Mouse (Mus musculus) v-Abl transformed pro-B cells (cell line): Measurements from ENCODE around the gene Rps5.
"Not testable (repeated sequence)": the region's sequence is repeated elsewhere in the genome, so short reads cannot be mapped to it uniquely, and the experiment has no call there.

Experiments used
- in situ Hi-C, 2 experiments: fragments of 400-800 bp; cut with MboI; formaldehyde crosslinking; loops; one replicate each; pipeline ENCODE4 v1.15.1; 2025; ENCODE audit not compliant: unreplicated experiment in 2 of 2

Rps5 gene

DNA sequence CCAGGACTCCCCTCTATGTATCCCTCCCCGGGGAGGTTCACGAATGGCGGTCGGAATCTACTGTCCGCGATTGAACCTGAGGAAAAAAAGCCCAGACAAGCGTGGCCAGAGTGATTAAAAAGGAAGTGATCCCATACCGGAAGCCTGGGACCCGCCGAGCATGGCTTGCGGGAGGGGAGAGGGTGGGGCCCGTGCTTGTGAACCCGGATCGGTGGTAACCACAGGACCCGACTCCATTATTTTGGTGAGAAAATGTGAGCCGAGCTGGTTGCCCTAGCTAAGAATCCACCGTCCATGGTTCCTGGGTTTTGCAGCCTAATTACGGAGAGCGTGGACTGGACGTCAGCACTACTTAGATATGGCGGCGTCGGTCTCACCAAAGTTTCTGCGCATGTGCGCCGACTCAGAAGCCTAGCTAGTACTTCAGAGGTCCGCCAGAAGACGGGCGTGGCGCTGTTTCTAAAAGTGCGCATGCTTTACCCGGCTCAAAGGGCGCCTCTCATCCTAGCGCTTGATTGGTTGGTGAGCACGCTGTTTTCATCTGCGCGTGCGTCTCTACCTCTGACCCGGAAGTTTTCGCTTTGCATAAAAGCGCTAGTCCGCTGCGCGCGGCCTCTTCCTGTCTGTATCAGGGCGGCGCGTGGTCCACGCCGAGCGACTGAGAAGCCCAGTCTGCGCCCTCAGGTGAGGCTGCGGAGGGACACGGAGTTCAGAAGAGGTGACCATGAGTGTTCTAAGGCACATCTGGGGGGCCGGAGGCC lies at the start of gene Rps5:
Gene Rps5, plus strand, starts transcription at position 586 of the 761 bp plus-strand sequence.
- in situ Hi-C loops: no loop called here

DNA sequence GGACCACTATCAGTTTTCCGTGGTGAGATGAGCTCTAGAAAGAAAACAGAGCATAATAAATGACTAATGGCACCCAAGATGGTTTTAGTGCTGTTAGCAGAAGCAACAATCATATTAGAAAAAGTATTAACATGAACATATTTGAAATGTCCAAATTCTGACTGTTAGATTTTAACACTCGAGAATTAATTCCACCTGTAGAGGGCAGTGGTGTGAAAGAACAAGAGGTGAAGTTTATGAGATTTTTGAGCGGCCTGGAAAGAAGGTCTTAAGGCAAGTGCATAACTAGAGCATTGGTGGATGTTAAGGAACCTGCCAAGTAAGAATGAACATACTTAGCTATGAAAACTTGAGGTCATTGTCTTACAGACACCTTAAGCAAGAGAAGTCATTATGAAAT lies 47.8 kb upstream of the Rps5 start:
- in situ Hi-C loops: no loop called here

DNA sequence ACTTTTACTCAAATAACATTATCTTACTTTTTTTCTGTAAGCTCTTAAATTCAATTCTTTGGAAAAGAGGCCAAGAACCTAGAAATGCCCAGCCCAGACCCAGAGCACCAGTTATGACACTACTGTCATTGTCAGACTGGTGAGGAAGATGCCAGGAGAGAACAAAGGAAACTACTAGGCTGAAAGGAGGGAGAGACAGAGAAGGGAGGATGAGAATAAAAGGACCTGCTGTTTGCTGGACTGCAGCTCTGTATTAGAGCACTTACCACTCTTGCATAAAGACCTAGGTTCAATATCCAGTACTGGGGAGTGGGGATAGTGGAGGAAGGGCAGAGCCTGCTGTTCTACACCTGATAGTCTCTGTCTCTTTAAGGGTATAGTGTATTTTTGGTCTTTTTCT lies 42.1 kb upstream of the Rps5 start:
- in situ Hi-C loops: loop anchor here in 1 of 2 experiments (10.0 kb wide), 1 partner anchor 395 kb away; no protein-coding TSS in a partner anchor

- in situ Hi-C loops: loop anchor here in 1 of 2 experiments (10.0 kb wide), 1 partner anchor 396 kb away; no protein-coding TSS in a partner anchor
Measured at GRCm38 (mm10) chr7:12880497-12880896, 41.6 kb upstream of the Rps5 start.

DNA sequence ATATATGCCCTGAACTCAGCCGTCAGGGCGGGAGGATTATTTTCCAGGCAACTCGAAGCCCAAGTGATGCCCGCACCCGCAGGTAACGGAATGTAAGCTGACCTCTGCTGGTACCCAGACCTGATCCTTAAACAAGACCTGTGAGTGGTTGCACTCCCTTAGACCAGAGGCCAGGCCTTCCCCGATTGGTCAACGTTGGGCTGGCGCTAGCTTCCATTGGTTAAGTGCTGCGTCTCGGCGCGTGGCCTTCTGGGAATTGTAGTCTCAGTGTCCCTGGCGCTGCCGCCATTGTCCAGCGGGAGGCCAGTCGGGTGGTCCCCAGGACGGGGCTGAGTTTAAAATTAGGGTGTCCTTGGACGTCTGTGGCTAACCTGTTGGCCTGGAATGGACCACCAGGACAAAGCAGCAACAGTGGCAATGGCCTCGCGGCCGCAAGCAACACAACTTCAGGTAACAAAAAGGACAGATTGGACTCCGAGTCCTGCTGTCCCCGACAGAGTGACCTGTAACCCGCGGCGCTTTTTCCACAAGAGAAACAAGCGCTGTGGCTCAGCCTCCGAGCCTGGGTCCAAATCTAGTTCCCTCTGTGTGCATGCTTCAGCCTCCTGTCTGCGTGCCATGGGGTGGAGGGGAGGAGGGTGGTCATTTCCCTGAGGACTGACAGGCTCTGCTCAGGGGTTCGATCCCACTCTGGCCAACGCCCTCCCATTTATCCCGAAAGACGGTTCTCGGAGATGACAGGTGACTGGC lies 41.0 kb upstream of the Rps5 start, which contains the start of gene Zfp128:
Gene Zfp128, plus strand, starts transcription at position 267 of the 750 bp plus-strand sequence.
- in situ Hi-C loops: loop anchor here in 1 of 2 experiments (10.0 kb wide), 1 partner anchor 396 kb away; no protein-coding TSS in a partner anchor

DNA sequence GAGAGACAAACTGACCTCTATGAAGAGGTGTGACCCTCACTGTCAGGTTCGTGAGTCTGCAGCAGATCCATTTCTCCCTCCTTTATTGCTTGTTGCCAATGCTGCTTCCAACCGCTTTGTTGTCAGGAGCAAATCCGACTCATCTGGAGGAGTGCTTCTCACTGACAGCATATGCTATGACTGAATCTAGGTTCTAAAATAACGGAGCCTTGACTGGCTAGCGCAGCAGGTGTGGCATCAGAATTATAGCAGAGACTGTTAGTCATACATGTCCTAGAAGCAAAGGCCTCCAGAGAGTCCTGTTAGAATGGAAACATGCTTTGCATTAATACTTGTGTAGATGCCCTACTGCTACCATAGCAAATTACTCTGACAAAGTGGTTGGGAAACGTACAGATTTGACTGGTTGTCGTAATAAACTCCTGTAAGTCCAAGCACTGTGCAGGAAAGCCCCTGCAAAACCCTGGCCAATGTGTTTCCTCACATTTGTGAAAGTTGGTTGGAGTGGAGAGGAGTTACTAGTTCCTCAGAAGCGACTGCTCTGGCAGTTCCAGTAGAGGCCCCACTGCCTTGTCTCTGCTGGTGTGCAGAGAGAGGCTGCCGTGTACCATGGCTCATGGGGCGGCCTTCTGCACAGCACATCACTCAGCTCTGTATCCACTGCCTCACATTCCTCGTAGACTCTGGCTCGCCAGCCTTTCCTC lies 35.4 kb upstream of the Rps5 start:
- in situ Hi-C loops: loop anchor here in 1 of 2 experiments (10.0 kb wide), 1 partner anchor 402 kb away; no protein-coding TSS in a partner anchor

DNA sequence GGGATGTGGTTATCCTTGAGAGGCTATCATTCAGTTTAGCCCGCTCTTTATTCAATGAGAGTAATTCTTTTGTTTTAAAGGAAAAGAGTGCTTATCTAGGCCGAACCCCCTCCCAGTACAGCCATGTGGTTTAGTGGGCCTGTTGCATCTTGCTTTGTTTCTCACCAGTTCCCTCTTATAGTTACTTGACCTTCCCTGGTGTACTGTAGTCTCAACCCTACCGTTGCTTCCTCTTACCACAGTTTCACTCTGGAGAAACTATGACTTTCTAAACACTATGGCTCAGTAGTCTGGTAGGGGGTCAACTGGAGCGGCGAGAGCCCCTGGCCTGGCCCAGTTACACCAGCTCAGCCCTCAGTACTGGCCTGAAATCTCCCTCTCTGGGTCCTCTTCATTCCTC lies 34.5 kb upstream of the Rps5 start:
- in situ Hi-C loops: loop anchor here in 1 of 2 experiments (10.0 kb wide), 1 partner anchor 403 kb away; no protein-coding TSS in a partner anchor

GRCm38 (mm10) chr7:12890928-12891327 lies 31.2 kb upstream of the Rps5 start:
- in situ Hi-C loops: no loop called here

DNA sequence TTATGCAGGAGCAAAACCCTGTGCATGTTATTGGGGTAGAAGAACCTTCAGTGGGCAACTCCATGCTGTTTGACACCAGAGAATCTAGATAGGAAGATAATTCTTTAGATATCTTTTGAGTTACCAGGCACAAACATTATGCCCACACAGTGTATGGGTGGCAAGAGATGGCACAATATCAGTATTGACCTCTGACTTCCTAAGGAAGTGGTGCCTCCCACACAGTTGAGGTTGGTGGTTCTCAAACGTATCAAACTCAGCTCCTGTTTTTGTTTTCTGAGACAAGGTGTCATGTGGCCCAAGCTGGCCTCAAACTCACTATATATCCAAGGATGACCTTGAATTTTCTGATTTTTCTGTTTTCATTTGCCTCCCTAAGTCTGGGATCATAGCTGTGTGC lies 30.8 kb upstream of the Rps5 start:
- in situ Hi-C loops: no loop called here

DNA sequence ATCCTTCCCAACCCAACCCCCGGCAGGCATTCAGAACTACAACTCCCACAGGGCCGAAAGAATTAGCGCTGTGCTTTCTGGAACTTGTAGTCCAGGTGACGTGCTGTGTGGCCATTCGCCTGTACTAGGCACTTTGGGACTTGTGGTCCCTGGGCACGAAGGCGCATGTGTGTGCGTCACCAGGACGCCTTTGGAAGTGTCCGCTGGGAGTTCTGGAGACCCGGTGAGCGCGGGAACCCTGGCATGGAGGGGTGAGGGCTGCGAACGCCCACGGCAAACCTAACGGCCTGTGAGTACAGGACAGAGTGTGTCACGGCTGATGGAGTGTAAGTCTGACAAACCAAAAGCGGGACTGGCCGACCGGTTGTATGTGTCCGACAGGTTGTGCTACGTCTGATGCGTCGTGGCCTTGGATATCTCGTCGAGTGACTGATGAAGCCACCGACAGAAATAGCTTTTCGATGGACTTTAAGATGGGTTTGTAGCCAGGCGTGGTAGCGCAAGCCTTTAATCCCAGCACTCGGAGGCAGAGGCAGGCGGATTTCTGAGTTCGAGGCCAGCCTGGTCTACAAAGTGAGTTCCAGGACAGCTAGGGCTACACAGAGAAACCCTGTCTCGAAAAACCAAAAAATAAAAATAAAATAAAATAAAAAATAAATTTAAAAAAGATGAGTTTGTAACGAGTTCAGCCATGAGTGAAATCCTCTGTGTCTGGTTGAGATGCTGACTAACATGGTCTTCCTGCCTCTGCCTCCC lies 24.3 kb upstream of the Rps5 start, which contains the start of gene Zscan22:
Gene Zscan22, plus strand, starts transcription at position 161 of the 756 bp plus-strand sequence.
- in situ Hi-C loops: no loop called here

GRCm38 (mm10) chr7:12901517-12901916 lies 20.6 kb upstream of the Rps5 start:
- in situ Hi-C loops: no loop called here

- in situ Hi-C loops: no loop called here
Measured at GRCm38 (mm10) chr7:12903623-12904022, 18.5 kb upstream of the Rps5 start.

GRCm38 (mm10) chr7:12905146-12905545 lies 16.9 kb upstream of the Rps5 start:
- in situ Hi-C loops: no loop called here

DNA sequence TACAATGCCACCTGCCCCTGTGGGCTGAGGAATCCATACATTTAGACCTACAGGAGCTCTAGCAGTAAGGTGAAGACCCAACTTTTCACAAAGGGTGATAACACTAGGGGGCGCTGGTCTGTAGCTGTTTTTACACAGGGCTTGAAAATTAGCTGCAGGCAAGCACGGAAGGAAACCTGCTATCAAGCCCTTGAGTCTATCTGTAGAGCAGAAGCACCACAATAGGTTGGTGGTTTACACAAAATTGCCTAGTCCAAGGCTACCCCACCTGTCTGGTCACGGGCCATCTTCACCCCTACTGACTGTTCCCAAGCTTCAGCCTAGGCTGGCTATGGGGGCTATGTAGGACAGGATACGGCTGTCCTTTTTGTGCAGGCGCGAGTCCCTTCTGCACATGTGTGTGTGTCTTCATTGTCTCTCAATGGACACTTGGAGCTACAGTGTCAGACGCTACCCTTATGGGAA lies 12.6 kb upstream of the Rps5 start:
- in situ Hi-C loops: no loop called here

- in situ Hi-C loops: loop anchor here (5.0 kb wide), 3 partner anchors 82 to 137 kb away; no protein-coding TSS in a partner anchor
Measured at GRCm38 (mm10) chr7:12910181-12910668, 11.9 kb upstream of the Rps5 start.

- in situ Hi-C loops: loop anchor here (5.0 kb wide), 3 partner anchors 79 to 134 kb away; no protein-coding TSS in a partner anchor
Measured at GRCm38 (mm10) chr7:12913556-12913955, 8.5 kb upstream of the Rps5 start.

DNA sequence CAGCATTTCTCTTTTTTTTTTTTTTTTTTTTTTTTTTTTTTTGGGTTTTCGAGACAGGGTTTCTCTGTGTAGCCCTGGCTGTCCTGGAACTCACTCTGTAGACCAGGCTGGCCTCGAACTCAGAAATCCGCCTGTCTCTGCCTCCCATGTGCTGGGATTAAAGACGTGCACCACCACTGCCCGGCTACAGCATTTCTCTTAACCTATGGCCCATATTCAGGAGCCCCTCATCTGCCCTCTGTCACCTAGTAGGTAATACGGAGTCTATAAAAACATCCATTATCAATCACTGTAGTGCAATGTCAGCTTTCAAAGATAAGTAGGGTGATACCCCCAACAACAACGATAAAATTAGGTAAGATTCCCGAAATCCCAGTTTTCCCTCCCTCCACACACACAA lies 1.6 kb upstream of the Rps5 start:
- in situ Hi-C loops: not testable (repeated sequence)

- in situ Hi-C loops: no loop called here
Measured at GRCm38 (mm10) chr7:12921318-12921704, 779 bp upstream of the Rps5 start.

GRCm38 (mm10) chr7:12922729-12923128 lies 639 bp downstream of the Rps5 start:
- in situ Hi-C loops: no loop called here

DNA sequence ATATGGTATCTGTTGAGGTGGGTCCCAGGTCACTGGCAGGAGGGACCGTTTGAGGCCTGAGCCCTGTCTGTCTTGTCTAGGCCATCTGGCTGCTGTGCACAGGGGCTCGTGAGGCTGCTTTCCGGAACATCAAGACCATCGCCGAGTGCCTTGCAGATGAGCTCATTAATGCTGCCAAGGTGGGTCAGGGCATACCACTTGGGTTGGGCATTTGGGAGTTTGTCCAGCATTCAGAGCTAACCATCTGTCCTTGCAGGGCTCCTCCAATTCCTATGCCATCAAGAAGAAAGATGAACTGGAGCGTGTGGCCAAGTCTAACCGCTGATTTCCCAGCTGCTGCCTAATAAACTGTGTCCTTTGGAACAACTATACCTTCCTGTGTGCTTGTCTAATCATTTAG lies 4.2 kb downstream of the Rps5 start:
- in situ Hi-C loops: no loop called here
